Mouse (Mus musculus) liver, embryonic 16.5 days (tissue): Measurements from ENCODE around the gene Mdga2. TPM values are rescaled to one million over a fixed set of nuclear protein-coding genes. Genes with fewer than 3 reads are reported as not detected.

Source experiments
- ATAC-seq: fragments of 200-750 bp; cut with Nextera tagmentation; 2 replicates; pipeline ENCODE4 v1.8.0; 2017; ENCODE audit warnings: low read depth, mild to moderate bottlenecking, moderate number of reproducible peaks, moderate library complexity
- H3K27ac ChIP-seq: fragments of 300-500 bp; sonication (generic); 2 replicates; pipeline ENCODE4 v1.5.1; 2014; ENCODE audit warnings: mild to moderate bottlenecking, low read length
- H3K27me3 ChIP-seq: fragments of 300-500 bp; sonication (generic); 2 replicates; pipeline ENCODE4 v1.6.1; 2014; ENCODE audit warnings: low read depth, low read length, mixed read lengths; ENCODE audit not compliant: control insufficient read depth, insufficient read depth
- H3K36me3 ChIP-seq: fragments of 300-500 bp; sonication (generic); 2 replicates; pipeline ENCODE4 v1.6.1; 2014; ENCODE audit warnings: mild to moderate bottlenecking; ENCODE audit not compliant: control insufficient read depth, insufficient read depth
- H3K4me1 ChIP-seq: fragments of 300-500 bp; sonication (generic); 2 replicates; pipeline ENCODE4 v1.6.1; 2014; ENCODE audit warnings: low read depth, low read length, mixed read lengths; ENCODE audit not compliant: control insufficient read depth
- H3K4me2 ChIP-seq: fragments of 300-500 bp; sonication (generic); 2 replicates; pipeline ENCODE4 v1.6.1; 2014; ENCODE audit warnings: low read depth, low read length, mixed read lengths
- H3K4me3 ChIP-seq: fragments of 300-500 bp; sonication (generic); 2 replicates; pipeline ENCODE4 v1.5.1; 2014; ENCODE audit warnings: low read depth, mild to moderate bottlenecking, low read length
- H3K9ac ChIP-seq: fragments of 300-500 bp; sonication (generic); 2 replicates; pipeline ENCODE4 v1.6.1; 2014; ENCODE audit warnings: low read depth, low read length
- H3K9me3 ChIP-seq: fragments of 300-500 bp; sonication (generic); replicated peaks from 2 replicates; pipeline ENCODE4 v1.6.1; 2016; ENCODE audit warnings: low read length; ENCODE audit not compliant: control insufficient read depth
- WGBS: fragments of 180-500 bp; shearing (Covaris S2); extraction: QIAGEN DNeasy Blood & Tissue Kit; methylation state at CpG from one replicate; pipeline ENCODE4 v1.1.7; 2014; ENCODE audit not compliant: insufficient replicate concordance; 5-methylcytosine and 5-hydroxymethylcytosine counted together
- polyA plus RNA-seq: library from polyadenylated mRNA; unstranded; fragments of >200 nt; fragmentation: Nextera tagmentation; extraction: Ambion mirVana; gene quantifications from 2 replicates; pipeline ENCODE4 v1.2.1, GENCODE M21; 2015

Mdga2 gene
- polyA plus RNA-seq: 0.04 TPM in 1 of 2 replicates, not detected in the other

GRCm38 (mm10) chr12:67222221-67223025, at the start of gene Mdga2:
Gene Mdga2, minus strand, starts transcription at chr12:67222549.
- no peak within 1 kb of the TSS for H3K9ac ChIP-seq

DNA sequence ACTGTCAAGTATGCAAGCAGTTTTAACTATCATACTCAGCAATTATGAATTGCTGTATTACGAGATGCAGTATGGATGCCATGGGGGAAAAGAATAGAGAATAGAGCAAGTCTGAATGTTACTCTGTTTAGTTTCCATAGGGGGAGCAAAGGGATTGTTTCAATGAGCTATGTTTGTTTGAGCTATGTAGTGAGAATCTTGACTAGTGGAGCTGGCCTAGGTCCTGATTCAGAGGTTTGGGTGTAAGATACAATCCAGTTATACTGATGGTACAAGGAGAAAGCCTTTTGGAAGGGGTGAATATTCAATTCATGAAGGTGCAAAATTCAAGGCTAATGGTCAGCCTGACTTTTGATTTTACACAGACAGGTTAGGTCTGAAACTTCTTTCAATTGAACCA, 45.1 kb upstream of the Mdga2 start:
- H3K27me3 ChIP-seq: no peaks in the 10 kb centered on the region
- H3K9ac ChIP-seq: no peak overlapping the region
- H3K9me3 ChIP-seq: no peaks in the 10 kb centered on the region
- H3K4me3 ChIP-seq: no peak overlapping the region
- 56% methylated on average over 1 of the region's 1 CpGs for WGBS
- H3K27ac ChIP-seq: no peak overlapping the region
- no peaks in the 10 kb centered on the region for H3K4me1 ChIP-seq
- no peak for ATAC-seq
- H3K36me3 ChIP-seq: no peaks in the 10 kb centered on the region
- H3K4me2 ChIP-seq: no peak overlapping the region

More at GRCm38 (mm10) chr12:67222221-67223025, at the start of gene Mdga2:
- H3K27me3 ChIP-seq: peaks cover 35% of the 10 kb centered on the region
- H3K27ac ChIP-seq: no peak within 1 kb of the TSS
- no peaks in the 10 kb centered on the region for H3K36me3 ChIP-seq
- H3K4me2 ChIP-seq: peak within 1 kb of the TSS; percentile 47
- no peaks in the 10 kb centered on the region for H3K9me3 ChIP-seq
- H3K4me1 ChIP-seq: no peaks in the 10 kb centered on the region
- peak within 1 kb of the TSS; percentile 32 for H3K4me3 ChIP-seq
- ATAC-seq: no peak
- under 1% methylated on average over 52 of the region's 61 CpGs for WGBS

GRCm38 (mm10) chr12:67223530-67223929, 1.2 kb upstream of the Mdga2 start:
- no peak overlapping the region for H3K4me3 ChIP-seq
- H3K4me1 ChIP-seq: no peaks in the 10 kb centered on the region
- no peak overlapping the region for H3K9ac ChIP-seq
- H3K27me3 ChIP-seq: peaks cover 35% of the 10 kb centered on the region
- ATAC-seq: no peak
- H3K9me3 ChIP-seq: no peaks in the 10 kb centered on the region
- no peak overlapping the region for H3K27ac ChIP-seq
- no peaks in the 10 kb centered on the region for H3K36me3 ChIP-seq
- no peak overlapping the region for H3K4me2 ChIP-seq
- WGBS: 20% methylated on average over 1 of the region's 1 CpGs

DNA sequence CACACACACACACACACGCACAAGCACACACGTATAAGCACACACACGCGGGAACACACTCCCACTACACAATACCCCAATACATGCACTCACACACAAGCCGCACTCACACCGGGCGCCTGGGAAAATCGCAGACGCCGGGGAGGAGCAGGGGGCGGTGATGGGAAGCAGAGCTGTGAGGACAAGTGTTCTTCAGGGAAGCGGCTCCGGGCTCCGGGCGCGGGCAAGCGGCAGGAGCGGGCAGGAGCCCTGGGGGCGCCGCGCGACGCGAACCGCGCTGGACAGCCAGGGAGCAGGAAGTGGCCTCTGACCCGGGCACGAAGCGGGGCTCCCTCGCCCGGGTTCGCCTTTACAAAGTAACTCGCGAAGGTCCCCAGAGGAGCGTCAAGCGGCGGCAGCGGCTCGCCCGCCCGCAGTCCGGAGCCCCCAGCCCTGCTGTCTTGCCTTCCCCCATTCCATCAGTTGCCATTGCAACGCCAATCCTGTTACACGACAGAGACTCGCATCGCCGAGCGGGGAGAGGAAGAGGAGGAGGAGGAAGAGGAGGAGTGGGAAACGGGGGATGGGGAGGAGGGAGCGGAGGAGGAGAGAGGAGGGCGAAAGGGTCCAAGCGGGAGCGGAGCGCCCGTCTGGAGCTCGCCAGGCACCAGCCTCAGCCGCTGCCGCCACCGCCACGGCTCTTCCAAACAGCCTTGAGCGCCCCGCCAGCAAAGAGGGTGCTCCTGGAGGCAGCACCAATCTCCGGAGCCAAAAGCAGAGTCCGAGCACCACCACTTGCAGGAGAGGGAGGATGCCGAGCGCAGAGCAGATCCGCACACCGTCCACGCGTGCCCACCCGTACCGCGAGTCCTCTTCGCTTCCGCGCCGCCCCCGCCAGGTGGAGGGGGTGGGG, 774 bp downstream of the Mdga2 start:
- WGBS: under 1% methylated on average over 71 of the region's 78 CpGs
- ATAC-seq: no peak
- no peaks in the 10 kb centered on the region for H3K4me1 ChIP-seq
- no peak overlapping the region for H3K27ac ChIP-seq
- H3K4me3 ChIP-seq: peak overlapping the region; percentile 32
- H3K4me2 ChIP-seq: peak overlapping the region; percentile 47
- no peaks in the 10 kb centered on the region for H3K9me3 ChIP-seq
- H3K9ac ChIP-seq: no peak overlapping the region
- H3K36me3 ChIP-seq: no peaks in the 10 kb centered on the region
- H3K27me3 ChIP-seq: peaks cover 35% of the 10 kb centered on the region

DNA sequence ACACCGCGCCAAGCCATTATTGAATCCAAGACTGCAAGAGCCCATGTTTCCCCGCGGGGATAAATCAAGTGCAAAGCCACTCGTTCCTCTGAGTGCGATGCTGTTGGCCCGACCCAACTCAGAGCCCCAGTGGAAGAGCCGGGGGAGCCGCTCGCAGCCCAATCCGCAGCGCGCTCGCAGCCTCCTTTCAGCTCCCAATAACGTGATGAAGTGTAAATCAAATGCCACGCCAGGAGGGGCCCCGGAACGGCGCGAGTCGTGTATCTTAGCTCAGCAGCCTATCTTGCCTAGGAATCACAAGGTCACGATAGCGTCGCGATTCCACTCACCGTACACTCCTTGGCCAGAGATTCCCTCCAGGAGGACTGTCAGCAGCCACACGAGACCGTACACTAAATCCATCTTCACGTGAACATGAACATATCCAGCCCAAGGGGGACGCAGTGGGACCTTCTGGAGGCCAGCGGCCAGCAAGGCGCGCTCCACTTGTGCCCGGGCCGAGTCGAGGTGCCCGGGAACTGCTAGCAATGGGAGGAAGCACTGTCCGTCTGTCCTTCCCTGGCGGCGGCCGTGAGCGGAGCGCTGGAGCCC, 1.6 kb downstream of the Mdga2 start:
- H3K27me3 ChIP-seq: peaks cover 35% of the 10 kb centered on the region

DNA sequence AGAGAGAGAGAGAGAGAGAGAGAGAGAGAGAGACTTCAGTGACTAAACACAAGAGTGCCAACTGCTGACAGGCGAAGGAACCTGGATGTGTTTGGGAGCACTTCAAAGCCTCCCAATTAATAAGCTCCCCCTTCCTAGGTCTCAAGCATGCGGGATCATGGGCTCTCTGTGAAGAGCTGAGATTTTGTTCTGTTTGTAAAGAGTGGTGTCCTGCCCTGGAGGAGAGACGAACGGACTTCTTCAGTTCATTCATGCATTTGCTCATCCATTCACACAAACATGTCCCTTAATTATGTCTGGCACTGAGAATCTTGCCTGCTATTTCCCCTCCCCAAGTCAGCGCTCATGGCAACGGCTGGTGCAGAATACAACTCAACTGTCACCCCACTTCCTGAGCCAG, 2.3 kb downstream of the Mdga2 start:
- Histone ChIP-seq H3K4me3 (no peak overlapping the region), H3K27ac (no peak overlapping the region), H3K9me3 (no peaks in the 10 kb centered on the region), H3K27me3 (peaks cover 35% of the 10 kb centered on the region), H3K4me1 (no peaks in the 10 kb centered on the region), H3K4me2 (no peak overlapping the region), H3K9ac (no peak overlapping the region), H3K36me3 (no peaks in the 10 kb centered on the region)
- WGBS: 6% methylated on average over 6 of the region's 6 CpGs
- no peak for ATAC-seq

More for the DNA sequence above, 1.6 kb downstream of the Mdga2 start:
- ATAC-seq: no peak
- Histone ChIP-seq H3K9ac (no peak overlapping the region), H3K36me3 (no peaks in the 10 kb centered on the region), H3K4me1 (no peaks in the 10 kb centered on the region), H3K9me3 (no peaks in the 10 kb centered on the region), H3K4me2 (0 out of 2 replicates have a peak overlapping the region, but pooled peaks have one; percentile 8), H3K27ac (no peak overlapping the region), H3K4me3 (no peak overlapping the region)
- WGBS: under 1% methylated on average over 39 of the region's 43 CpGs

DNA sequence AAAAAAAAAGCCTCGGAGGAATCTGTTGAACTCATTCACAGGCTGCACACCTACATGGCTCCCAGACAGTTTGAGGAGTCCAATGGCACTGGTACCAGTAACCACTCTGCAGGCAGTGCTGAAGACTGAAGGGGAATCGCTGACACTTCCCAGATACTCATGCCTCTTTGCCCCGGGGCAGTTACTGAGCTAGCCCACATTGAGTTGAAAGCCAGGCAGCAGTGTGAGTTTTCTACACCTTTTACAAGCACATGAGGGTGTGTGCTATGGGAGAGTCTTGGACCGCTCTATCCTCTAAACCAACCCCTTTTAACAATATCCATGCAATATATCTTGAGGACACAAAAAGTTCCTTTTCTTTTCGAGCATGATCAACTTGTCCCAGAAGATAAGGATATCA, 2.8 kb downstream of the Mdga2 start:
- H3K4me3 ChIP-seq: no peak overlapping the region
- WGBS: 25% methylated on average over 5 of the region's 5 CpGs
- no peaks in the 10 kb centered on the region for H3K36me3 ChIP-seq
- no peak overlapping the region for H3K27ac ChIP-seq
- H3K4me1 ChIP-seq: no peaks in the 10 kb centered on the region
- H3K27me3 ChIP-seq: peaks cover 35% of the 10 kb centered on the region
- no peak overlapping the region for H3K4me2 ChIP-seq
- ATAC-seq: no peak
- no peak overlapping the region for H3K9ac ChIP-seq
- H3K9me3 ChIP-seq: no peaks in the 10 kb centered on the region

- no peak overlapping the region for H3K4me3 ChIP-seq
- ATAC-seq: no peak
- no peaks in the 10 kb centered on the region for H3K4me1 ChIP-seq
- 54% methylated on average over 2 of the region's 2 CpGs for whole genome bisulfite sequencing
- H3K36me3 ChIP-seq: no peaks in the 10 kb centered on the region
- no peak overlapping the region for H3K27ac ChIP-seq
- no peaks in the 10 kb centered on the region for H3K9me3 ChIP-seq
- no peak overlapping the region for H3K9ac ChIP-seq
- H3K4me2 ChIP-seq: no peak overlapping the region
- no peaks in the 10 kb centered on the region for H3K27me3 ChIP-seq
Measured at GRCm38 (mm10) chr12:67212801-67213200, 9.5 kb downstream of the Mdga2 start.
